Mouse (Mus musculus): ENCODE measurements around the gene Sergef.

DNA sequence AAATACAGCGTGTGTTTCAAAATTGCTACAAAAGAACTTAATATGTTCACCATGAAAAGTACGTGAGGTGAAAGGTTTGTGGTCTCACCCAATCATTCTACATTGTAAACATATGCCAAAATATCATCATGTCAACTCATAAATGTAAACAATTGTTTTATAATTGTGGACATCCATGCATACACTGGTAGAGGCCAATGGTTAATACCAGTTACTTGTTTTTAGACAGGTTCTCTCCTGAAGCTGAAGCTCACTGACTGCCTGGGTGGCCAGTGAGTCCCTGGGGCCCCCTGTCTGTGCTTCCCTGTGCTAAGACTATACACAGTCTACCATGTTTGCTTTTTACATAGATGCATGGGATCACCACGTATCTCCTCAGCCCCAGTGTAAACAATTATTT lies 91.5 kb downstream of the Sergef start:
- TF ChIP-seq CTCF (IDR thresholded peaks at IDR 0.05; ENCODE audit: borderline replicate concordance, control insufficient read depth, extremely low read depth, insufficient read depth, low read length, poor library complexity) (no peak), POLR2A (IDR thresholded peaks at IDR 0.05; ENCODE audit: control insufficient read depth, extremely low read depth, insufficient read depth, low read length, poor library complexity) (no peak)

Measured in thymus, adult 2 months (tissue).